Mouse (Mus musculus) heart, postnatal 0 days (tissue): ENCODE measurements at regions not wholly inside any gene's neighbourhood (a gene's known extent, or its start where the extent isn't known, plus 50 kb on each side); places are given as distances from the start of the nearest gene placed in this dataset.

Experiments
- ATAC-seq: fragments of 200-750 bp; cut with Nextera tagmentation; 2 replicates; pipeline ENCODE4 v1.8.0; 2017; ENCODE audit warnings: low read depth, moderate number of reproducible peaks, moderate library complexity; ENCODE audit not compliant: insufficient read depth
- DNase-seq: peaks from one replicate; pipeline ENCODE4 v3.0.0-alpha.2; 2016; ENCODE audit warnings: low spot score
- H3K27ac ChIP-seq: fragments of 300-500 bp; sonication (generic); 2 replicates; pipeline ENCODE4 v1.5.1; 2014; ENCODE audit warnings: low read depth, mild to moderate bottlenecking
- H3K27me3 ChIP-seq: fragments of 300-500 bp; sonication (generic); 2 replicates; pipeline ENCODE4 v1.6.1; 2014; ENCODE audit warnings: low read length, mixed read lengths; ENCODE audit not compliant: control insufficient read depth, insufficient read depth
- H3K36me3 ChIP-seq: fragments of 300-500 bp; sonication (generic); replicated peaks from 2 replicates; pipeline ENCODE4 v1.6.1; 2014; ENCODE audit warnings: low read length, mixed read lengths; ENCODE audit not compliant: control insufficient read depth, insufficient read depth
- H3K4me1 ChIP-seq: fragments of 300-500 bp; sonication (generic); 2 replicates; pipeline ENCODE4 v1.6.1; 2014; ENCODE audit warnings: antibody characterized with exemption; ENCODE audit not compliant: control insufficient read depth, insufficient read depth
- H3K4me2 ChIP-seq: fragments of 300-500 bp; sonication (generic); 2 replicates; pipeline ENCODE4 v1.6.1; 2014; ENCODE audit warnings: low read depth, mild to moderate bottlenecking, low read length, moderate library complexity
- H3K4me3 ChIP-seq: fragments of 300-500 bp; sonication (generic); 2 replicates; pipeline ENCODE4 v1.5.1; 2014; ENCODE audit warnings: low read depth, low read length
- H3K9ac ChIP-seq: fragments of 300-500 bp; sonication (generic); replicated peaks from 2 replicates; pipeline ENCODE4 v1.6.1; 2014; ENCODE audit warnings: low read depth, low read length, mixed read lengths
- H3K9me3 ChIP-seq: fragments of 300-500 bp; sonication (generic); replicated peaks from 2 replicates; pipeline ENCODE4 v1.6.1; 2016; ENCODE audit warnings: low read length; ENCODE audit not compliant: control insufficient read depth
- CTCF ChIP-seq: IDR thresholded peaks from 2 replicates; pipeline ENCODE4 v1.5.1; 2016; ENCODE audit warnings: antibody characterized with exemption, control low read depth, low read depth
- EP300 ChIP-seq: IDR thresholded peaks from 2 replicates; pipeline ENCODE4 v1.6.1; 2016; ENCODE audit warnings: antibody characterized with exemption, low read depth
- WGBS: fragments of 180-500 bp; shearing (Covaris S2); extraction: QIAGEN DNeasy Blood & Tissue Kit; methylation state at CpG from one replicate; pipeline ENCODE4 v1.1.7; 2014; 5-methylcytosine and 5-hydroxymethylcytosine counted together

- ATAC-seq = no peak
- no peaks in the 10 kb centered on the region for H3K27me3 ChIP-seq
- H3K4me1 ChIP-seq = no peaks in the 10 kb centered on the region
- H3K4me3 ChIP-seq = no peak overlapping the region
- TF ChIP-seq CTCF = no peak
- no peak for TF ChIP-seq EP300
- H3K9ac ChIP-seq = no peak overlapping the region
- no peak for DNase-seq
- H3K36me3 ChIP-seq = no peaks in the 10 kb centered on the region
- 94% methylated on average over 5 of the region's 5 CpGs for WGBS
- H3K27ac ChIP-seq = no peak overlapping the region
- H3K4me2 ChIP-seq = no peak overlapping the region
- H3K9me3 ChIP-seq = no peaks in the 10 kb centered on the region
Observed at GRCm38 (mm10) chr12:109711392-109711791, 111.3 kb upstream of the Rtl1 start.

- Histone ChIP-seq H3K4me2 (no peak overlapping the region), H3K27me3 (no peaks in the 10 kb centered on the region), H3K4me1 (no peaks in the 10 kb centered on the region), H3K4me3 (no peak overlapping the region), H3K36me3 (no peaks in the 10 kb centered on the region), H3K9ac (no peak overlapping the region), H3K27ac (no peak overlapping the region), H3K9me3 (no peaks in the 10 kb centered on the region)
- DNase-seq (no peak), ATAC-seq (no peak)
- TF ChIP-seq EP300 (no peak), CTCF (no peak)
- WGBS = 78% methylated on average over 7 of the region's 7 CpGs
Observed at GRCm38 (mm10) chr12:109711946-109712345, 111.8 kb upstream of the Rtl1 start.

GRCm38 (mm10) chr12:109712386-109712785 lies 112.3 kb upstream of the Rtl1 start:
- TF ChIP-seq CTCF (no peak), EP300 (no peak)
- Histone ChIP-seq H3K4me3 (no peak overlapping the region), H3K9ac (no peak overlapping the region), H3K4me1 (no peaks in the 10 kb centered on the region), H3K36me3 (no peaks in the 10 kb centered on the region), H3K27me3 (no peaks in the 10 kb centered on the region), H3K4me2 (no peak overlapping the region), H3K9me3 (no peaks in the 10 kb centered on the region), H3K27ac (no peak overlapping the region)
- 87% methylated on average over 16 of the region's 16 CpGs for WGBS
- DNase-seq = no peak
- no peak for ATAC-seq

GRCm38 (mm10) chr12:109713041-109713440 lies 112.9 kb upstream of the Rtl1 start:
- 83% methylated on average over 3 of the region's 3 CpGs for WGBS

GRCm38 (mm10) chr12:109714061-109714460 lies 113.9 kb upstream of the Rtl1 start:
- no peaks in the 10 kb centered on the region for H3K36me3 ChIP-seq
- H3K4me1 ChIP-seq = no peaks in the 10 kb centered on the region
- ATAC-seq = no peak
- no peaks in the 10 kb centered on the region for H3K27me3 ChIP-seq
- no peak for TF ChIP-seq EP300
- TF ChIP-seq CTCF = no peak
- no peak overlapping the region for H3K4me3 ChIP-seq
- H3K27ac ChIP-seq = no peak overlapping the region
- no peak overlapping the region for H3K9ac ChIP-seq
- 82% methylated on average over 5 of the region's 5 CpGs for WGBS
- no peak for DNase-seq
- no peaks in the 10 kb centered on the region for H3K9me3 ChIP-seq
- no peak overlapping the region for H3K4me2 ChIP-seq

More at GRCm38 (mm10) chr12:109713041-109713440, 112.9 kb upstream of the Rtl1 start:
- H3K9me3 ChIP-seq = no peaks in the 10 kb centered on the region
- H3K4me1 ChIP-seq = no peaks in the 10 kb centered on the region
- TF ChIP-seq CTCF = no peak
- TF ChIP-seq EP300 = no peak
- H3K27ac ChIP-seq = no peak overlapping the region
- H3K27me3 ChIP-seq = no peaks in the 10 kb centered on the region
- no peaks in the 10 kb centered on the region for H3K36me3 ChIP-seq
- no peak overlapping the region for H3K4me2 ChIP-seq
- no peak for ATAC-seq
- no peak overlapping the region for H3K9ac ChIP-seq
- H3K4me3 ChIP-seq = no peak overlapping the region
- no peak for DNase-seq

- H3K27ac ChIP-seq = no peak overlapping the region
- ATAC-seq = no peak
- no peak overlapping the region for H3K4me2 ChIP-seq
- H3K36me3 ChIP-seq = no peaks in the 10 kb centered on the region
- no peak overlapping the region for H3K4me3 ChIP-seq
- DNase-seq = no peak
- no peak overlapping the region for H3K9ac ChIP-seq
- no peaks in the 10 kb centered on the region for H3K9me3 ChIP-seq
- H3K4me1 ChIP-seq = no peaks in the 10 kb centered on the region
- WGBS = 86% methylated on average over 20 of the region's 20 CpGs
- TF ChIP-seq CTCF = no peak
- TF ChIP-seq EP300 = no peak
- no peaks in the 10 kb centered on the region for H3K27me3 ChIP-seq
Observed at GRCm38 (mm10) chr12:109716991-109717390, 116.9 kb upstream of the Rtl1 start.
